ENCODE assay signal across 24 mouse cellular contexts in genomic region chr16:97639630-97640029, GRCm38 (mm10). TPM values are rescaled to one million over a fixed set of nuclear protein-coding genes. Genes with fewer than 3 reads are reported as not detected.
"Had no signal": no experiment of that assay in that cellular context is flagged by ENCODE, and none has a peak within 500 bp of the region (broad histone marks: within the 10 kb centered on the region; RNA-seq: fewer than 3 reads in every experiment).

No protein-coding gene starts in this region.

- H3K36me3 ChIP-seq: heart, embryonic 10.5 days; heart, embryonic 13.5 days; heart, embryonic 15.5 days; hindbrain, embryonic 13.5 days; hindbrain, embryonic 15.5 days; limb, embryonic 12.5 days; liver, embryonic 13.5 days had no signal

- H3K4me2 ChIP-seq: heart, embryonic 13.5 days; heart, embryonic 15.5 days; hindbrain, embryonic 13.5 days; hindbrain, embryonic 15.5 days; limb, embryonic 12.5 days; liver, embryonic 11.5 days; liver, embryonic 13.5 days had no signal

- H3K9me3 ChIP-seq: heart, embryonic 10.5 days; heart, embryonic 15.5 days; hindbrain, embryonic 13.5 days; hindbrain, embryonic 15.5 days; liver, embryonic 13.5 days had no signal

- H3K4me1 ChIP-seq: heart, embryonic 10.5 days; heart, embryonic 13.5 days; heart, embryonic 15.5 days; hindbrain, embryonic 13.5 days; hindbrain, embryonic 15.5 days; limb, embryonic 12.5 days; liver, embryonic 13.5 days had no signal

- DNase-seq: forebrain, postnatal 0 days; gastrocnemius, postnatal 14 days; gastrocnemius, postnatal 36 days; heart, adult 18-20 months; heart, postnatal 14 days; heart, postnatal 36 days; kidney, adult 18-20 months; kidney, adult 8-10 months; kidney, postnatal 10 days; kidney, postnatal 25 days; kidney, postnatal 4 days; layer of hippocampus, adult 9-11 months; layer of hippocampus, postnatal 36 days; left cerebral cortex, postnatal 4 days; liver; liver, embryonic 13.5 days had no signal

- H3K9ac ChIP-seq: forebrain, postnatal 0 days; heart, embryonic 13.5 days; heart, embryonic 15.5 days; hindbrain, embryonic 13.5 days; hindbrain, embryonic 15.5 days; limb, embryonic 12.5 days; liver, embryonic 13.5 days had no signal

- H3K27me3 ChIP-seq: heart, embryonic 13.5 days; heart, embryonic 15.5 days; hindbrain, embryonic 13.5 days; hindbrain, embryonic 15.5 days; limb, embryonic 12.5 days; liver, embryonic 13.5 days had no signal

- ATAC-seq: forebrain, postnatal 0 days; hindbrain, postnatal 0 days had no signal

- H3K27ac ChIP-seq: heart, embryonic 10.5 days; heart, embryonic 13.5 days; heart, embryonic 15.5 days; hindbrain, embryonic 13.5 days; hindbrain, embryonic 15.5 days; hindbrain, postnatal 0 days; limb, embryonic 12.5 days; liver, embryonic 13.5 days had no signal

- H3K4me3 ChIP-seq: heart, embryonic 10.5 days; heart, embryonic 13.5 days; heart, embryonic 15.5 days; hindbrain, embryonic 13.5 days; hindbrain, embryonic 15.5 days; limb, embryonic 12.5 days; liver, embryonic 13.5 days had no signal

RNA-seq across cellular contexts. Expression of gene Tmprss2, which starts 28.6 kb away (rescaled TPM):
- polyA plus RNA-seq: hindbrain, embryonic 13.5 days had no signal
